17 mouse cellular contexts compared by ENCODE assay signal in the genomic region with DNA sequence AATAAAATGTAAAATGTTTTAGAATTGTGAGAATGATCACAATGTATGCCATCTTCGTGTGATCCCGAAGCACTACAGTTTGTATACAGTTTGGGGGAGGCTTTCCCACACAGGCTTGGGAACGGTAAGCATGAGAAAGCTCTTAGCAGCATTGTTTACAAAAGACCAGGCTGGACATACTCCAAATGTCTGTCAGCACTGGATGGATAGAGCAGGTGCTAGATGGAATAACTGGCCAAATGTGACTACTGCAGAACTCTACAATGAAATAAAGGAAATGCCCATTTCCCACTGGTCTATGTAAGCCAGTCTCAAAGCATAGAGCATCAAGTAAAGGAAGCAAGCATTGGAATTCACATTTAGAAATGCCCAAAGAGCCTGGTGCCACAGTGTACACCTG.
"Had no signal": no experiment of that assay in that cellular context is flagged by ENCODE, and none has a peak within 500 bp of the region (broad histone marks: within the 10 kb centered on the region; RNA-seq: fewer than 3 reads in every experiment).

No protein-coding gene starts in this region.

- H3K9ac ChIP-seq: kidney, embryonic 15.5 days; limb, embryonic 12.5 days; limb, embryonic 15.5 days; liver, embryonic 14.5 days; liver, postnatal 0 days; lung, embryonic 15.5 days; neural tube, embryonic 13.5 days had no signal

- H3K9me3 ChIP-seq: kidney, embryonic 15.5 days; limb, embryonic 12.5 days; limb, embryonic 15.5 days; lung, embryonic 15.5 days; neural tube, embryonic 13.5 days had no signal

- H3K27ac ChIP-seq: kidney, embryonic 15.5 days; limb, embryonic 12.5 days; limb, embryonic 15.5 days; liver, embryonic 14.5 days; lung, embryonic 15.5 days; neural tube, embryonic 13.5 days had no signal

- H3K4me3 ChIP-seq: kidney, embryonic 15.5 days; limb, embryonic 12.5 days; limb, embryonic 15.5 days; lung, embryonic 15.5 days; neural tube, embryonic 13.5 days had no signal

- DNase-seq: kidney, adult 2 months; kidney, postnatal 10 days; kidney, postnatal 4 days; left cerebral cortex, postnatal 4 days; liver, postnatal 0 days; lung, postnatal 10 days; lung, postnatal 4 days; midbrain, embryonic 14.5 days; thymus, adult 18-20 months; thymus, postnatal 36 days had no signal

- ATAC-seq: liver, postnatal 0 days had no signal

- H3K4me1 ChIP-seq: kidney, embryonic 15.5 days; limb, embryonic 12.5 days; limb, embryonic 15.5 days; lung, embryonic 15.5 days; neural tube, embryonic 13.5 days had no signal

- H3K4me2 ChIP-seq: kidney, embryonic 15.5 days; limb, embryonic 12.5 days; limb, embryonic 15.5 days; liver, embryonic 11.5 days; lung, embryonic 15.5 days; neural tube, embryonic 13.5 days had no signal

- H3K27me3 ChIP-seq: kidney, embryonic 15.5 days; limb, embryonic 12.5 days; limb, embryonic 15.5 days; lung, embryonic 15.5 days; neural tube, embryonic 13.5 days had no signal

- H3K36me3 ChIP-seq: kidney, embryonic 15.5 days; limb, embryonic 12.5 days; limb, embryonic 15.5 days; lung, embryonic 15.5 days; neural tube, embryonic 13.5 days had no signal
